Mouse (Mus musculus): Measurements from ENCODE around the gene Prkx. TPM values are rescaled to one million over a fixed set of nuclear protein-coding genes. Genes with fewer than 3 reads are reported as not detected.
A peak's percentile ranks its signal among the peaks of the same experiment; 100 is the strongest.

Gene Prkx
- 14.8 and 17.1 TPM in 2 replicates for polyA plus RNA-seq (2015; fragmentation: Nextera tagmentation; extraction: Ambion mirVana)

GRCm38 (mm10) chrX:77796238-77796835, at the start of gene Prkx:
Prkx (minus strand) TSS chrX:77796278.
- 19% methylated on average over 17 of the region's 19 CpGs for WGBS
- Histone ChIP-seq H3K4me2 (replicated peaks) (peak within 1 kb of the TSS; percentile 54), H3K4me3 (replicated peaks) (peak within 1 kb of the TSS; percentile 60), H3K4me1 (0 out of 2 replicates have a peak, but pooled peaks cover 4% of the 10 kb centered on the region), H3K9ac (peak within 1 kb of the TSS; percentile 40), H3K27me3 (no peaks in the 10 kb centered on the region), H3K9me3 (replicated peaks) (no peaks in the 10 kb centered on the region), H3K36me3 (no peaks in the 10 kb centered on the region), H3K27ac (replicated peaks) (peak within 1 kb of the TSS; percentile 86)
- ATAC-seq (ENCODE audit: insufficient number of reproducible peaks, low FRiP score, low TSS enrichment, low read depth): peak; percentile 61

GRCm38 (mm10) chrX:77812031-77812430, 16.0 kb upstream of the Prkx start:
- WGBS: 55% methylated on average over 6 of the region's 6 CpGs
- H3K27me3 ChIP-seq: no peaks in the 10 kb centered on the region
- ATAC-seq (ENCODE audit: insufficient number of reproducible peaks, low FRiP score, low TSS enrichment, low read depth): no peak
- no peaks in the 10 kb centered on the region for H3K4me1 ChIP-seq
- no peaks in the 10 kb centered on the region for H3K36me3 ChIP-seq
- H3K4me3 ChIP-seq (replicated peaks): no peak overlapping the region
- no peak overlapping the region for H3K27ac ChIP-seq (replicated peaks)
- H3K9me3 ChIP-seq (replicated peaks): no peaks in the 10 kb centered on the region
- no peak overlapping the region for H3K9ac ChIP-seq
- H3K4me2 ChIP-seq (replicated peaks): no peak overlapping the region

- H3K4me2 ChIP-seq (replicated peaks): peak overlapping the region; percentile 39
- H3K9ac ChIP-seq: no peak overlapping the region
- ATAC-seq (ENCODE audit: insufficient number of reproducible peaks, low FRiP score, low TSS enrichment, low read depth): no peak; the same call in 1 of the 2 replicates
- no peaks in the 10 kb centered on the region for H3K9me3 ChIP-seq (replicated peaks)
- peak overlapping the region; percentile 45 for H3K4me3 ChIP-seq (replicated peaks)
- H3K36me3 ChIP-seq: no peaks in the 10 kb centered on the region
- no peaks in the 10 kb centered on the region for H3K27me3 ChIP-seq
- peak overlapping the region; percentile 76 for H3K27ac ChIP-seq (replicated peaks)
- WGBS: 19% methylated on average over 17 of the region's 17 CpGs
- no peaks in the 10 kb centered on the region for H3K4me1 ChIP-seq
Measured at GRCm38 (mm10) chrX:77810608-77811206, 14.6 kb upstream of the Prkx start.

- no peak overlapping the region for H3K4me2 ChIP-seq (replicated peaks)
- H3K4me3 ChIP-seq (replicated peaks): no peak overlapping the region
- no peak overlapping the region for H3K9ac ChIP-seq
- H3K9me3 ChIP-seq (replicated peaks): no peaks in the 10 kb centered on the region
- no peaks in the 10 kb centered on the region for H3K27me3 ChIP-seq
- ATAC-seq (ENCODE audit: insufficient number of reproducible peaks, low FRiP score, low TSS enrichment, low read depth): no peak
- H3K27ac ChIP-seq (replicated peaks): no peak overlapping the region
- WGBS: 18% methylated on average over 2 of the region's 2 CpGs
- H3K36me3 ChIP-seq: no peaks in the 10 kb centered on the region
- no peaks in the 10 kb centered on the region for H3K4me1 ChIP-seq
Measured at GRCm38 (mm10) chrX:77808602-77809001, 12.5 kb upstream of the Prkx start.

- H3K4me2 ChIP-seq (replicated peaks): no peak overlapping the region
- no peaks in the 10 kb centered on the region for H3K9me3 ChIP-seq (replicated peaks)
- no peak overlapping the region for H3K27ac ChIP-seq (replicated peaks)
- H3K4me3 ChIP-seq (replicated peaks): no peak overlapping the region
- no peak overlapping the region for H3K9ac ChIP-seq
- H3K27me3 ChIP-seq: no peaks in the 10 kb centered on the region
- ATAC-seq (ENCODE audit: insufficient number of reproducible peaks, low FRiP score, low TSS enrichment, low read depth): no peak
- no peaks in the 10 kb centered on the region for H3K36me3 ChIP-seq
- no peaks in the 10 kb centered on the region for H3K4me1 ChIP-seq
- 71% methylated on average over 2 of the region's 2 CpGs for WGBS
Measured at GRCm38 (mm10) chrX:77802293-77802692, 6.2 kb upstream of the Prkx start.

GRCm38 (mm10) chrX:77801543-77801942, 5.5 kb upstream of the Prkx start:
- H3K36me3 ChIP-seq: no peaks in the 10 kb centered on the region
- H3K27me3 ChIP-seq: no peaks in the 10 kb centered on the region
- 60% methylated on average over 1 of the region's 1 CpGs for WGBS
- H3K4me3 ChIP-seq (replicated peaks): no peak overlapping the region
- no peak overlapping the region for H3K27ac ChIP-seq (replicated peaks)
- no peaks in the 10 kb centered on the region for H3K4me1 ChIP-seq
- no peaks in the 10 kb centered on the region for H3K9me3 ChIP-seq (replicated peaks)
- H3K9ac ChIP-seq: no peak overlapping the region
- H3K4me2 ChIP-seq (replicated peaks): no peak overlapping the region
- ATAC-seq (ENCODE audit: insufficient number of reproducible peaks, low FRiP score, low TSS enrichment, low read depth): no peak

GRCm38 (mm10) chrX:77799554-77799953, 3.5 kb upstream of the Prkx start:
- Histone ChIP-seq H3K9me3 (replicated peaks) (no peaks in the 10 kb centered on the region), H3K4me2 (replicated peaks) (no peak overlapping the region), H3K4me1 (no peaks in the 10 kb centered on the region), H3K27me3 (no peaks in the 10 kb centered on the region), H3K9ac (no peak overlapping the region), H3K36me3 (no peaks in the 10 kb centered on the region), H3K27ac (replicated peaks) (no peak overlapping the region), H3K4me3 (replicated peaks) (no peak overlapping the region)
- 67% methylated on average over 3 of the region's 3 CpGs for WGBS
- ATAC-seq (ENCODE audit: insufficient number of reproducible peaks, low FRiP score, low TSS enrichment, low read depth): no peak

GRCm38 (mm10) chrX:77797801-77798200, 1.7 kb upstream of the Prkx start:
- Histone ChIP-seq H3K4me2 (replicated peaks) (no peak overlapping the region), H3K36me3 (no peaks in the 10 kb centered on the region), H3K9ac (no peak overlapping the region), H3K27me3 (no peaks in the 10 kb centered on the region), H3K27ac (replicated peaks) (no peak overlapping the region), H3K9me3 (replicated peaks) (no peaks in the 10 kb centered on the region), H3K4me3 (replicated peaks) (no peak overlapping the region), H3K4me1 (0 out of 2 replicates have a peak, but pooled peaks cover 4% of the 10 kb centered on the region)
- ATAC-seq (ENCODE audit: insufficient number of reproducible peaks, low FRiP score, low TSS enrichment, low read depth): no peak

- Histone ChIP-seq H3K36me3 (no peaks in the 10 kb centered on the region), H3K9me3 (replicated peaks) (no peaks in the 10 kb centered on the region), H3K27ac (replicated peaks) (no peak overlapping the region), H3K4me3 (replicated peaks) (peak overlapping the region; percentile 60; the same call in 1 of the 2 replicates), H3K4me1 (0 out of 2 replicates have a peak, but pooled peaks cover 4% of the 10 kb centered on the region), H3K27me3 (no peaks in the 10 kb centered on the region), H3K9ac (no peak overlapping the region), H3K4me2 (replicated peaks) (peak overlapping the region; percentile 54; the same call in 1 of the 2 replicates)
- 58% methylated on average over 1 of the region's 1 CpGs for WGBS
- ATAC-seq (ENCODE audit: insufficient number of reproducible peaks, low FRiP score, low TSS enrichment, low read depth): no peak
Measured at GRCm38 (mm10) chrX:77796916-77797315, 838 bp upstream of the Prkx start.

GRCm38 (mm10) chrX:77795858-77796174, 262 bp downstream of the Prkx start:
- Histone ChIP-seq H3K4me2 (replicated peaks) (peak overlapping the region; percentile 54), H3K4me3 (replicated peaks) (peak overlapping the region; percentile 60), H3K36me3 (no peaks in the 10 kb centered on the region), H3K9me3 (replicated peaks) (no peaks in the 10 kb centered on the region), H3K9ac (peak overlapping the region; percentile 40), H3K27ac (replicated peaks) (peak overlapping the region; percentile 86), H3K27me3 (no peaks in the 10 kb centered on the region), H3K4me1 (0 out of 2 replicates have a peak, but pooled peaks cover 4% of the 10 kb centered on the region)
- 16% methylated on average over 30 of the region's 30 CpGs for WGBS
- peak; percentile 93 for ATAC-seq (ENCODE audit: insufficient number of reproducible peaks, low FRiP score, low TSS enrichment, low read depth)

GRCm38 (mm10) chrX:77794962-77795857, 868 bp downstream of the Prkx start:
- Histone ChIP-seq H3K4me3 (replicated peaks) (peak overlapping the region; percentile 60), H3K4me1 (0 out of 2 replicates have a peak, but pooled peaks cover 4% of the 10 kb centered on the region), H3K4me2 (replicated peaks) (peak overlapping the region; percentile 52), H3K36me3 (no peaks in the 10 kb centered on the region), H3K27me3 (no peaks in the 10 kb centered on the region), H3K9ac (peak overlapping the region; percentile 40), H3K27ac (replicated peaks) (peak overlapping the region; percentile 63), H3K9me3 (replicated peaks) (no peaks in the 10 kb centered on the region)
- ATAC-seq (ENCODE audit: insufficient number of reproducible peaks, low FRiP score, low TSS enrichment, low read depth): peak; percentile 70
- 12% methylated on average over 61 of the region's 61 CpGs for WGBS

Data from embryonic facial prominence, embryonic 15.5 days (tissue).